Mouse (Mus musculus): ENCODE measurements at regions not wholly inside any gene's neighbourhood (a gene's known extent, or its start where the extent isn't known, plus 50 kb on each side); places are given as distances from the start of the nearest gene placed in this dataset.

- WGBS: 89% methylated on average over 1 of the region's 1 CpGs
- no peaks in the 10 kb centered on the region for H3K27me3 ChIP-seq (ENCODE audit: control insufficient read depth, insufficient read depth, low read depth, low read length)
- ATAC-seq (ENCODE audit: low read depth): no peak
Observed at GRCm38 (mm10) chrX:42401091-42401490, 88.4 kb upstream of the Tex13c2 start.

GRCm38 (mm10) chrX:42401564-42402334 is 87.7 kb upstream of the Tex13c2 start:
- WGBS: 56% methylated on average over 7 of the region's 7 CpGs
- ATAC-seq (ENCODE audit: low read depth): no peak; the same call in 1 of the 2 replicates
- Histone ChIP-seq H3K4me1 (replicated peaks; ENCODE audit: control insufficient read depth, insufficient read depth, low read length) (no peaks in the 10 kb centered on the region), H3K4me2 (ENCODE audit: low read depth, low read length) (no peak overlapping the region), H3K4me3 (ENCODE audit: low read length) (no peak overlapping the region), H3K9me3 (ENCODE audit: control insufficient read depth, low read length) (no peaks in the 10 kb centered on the region), H3K36me3 (ENCODE audit: control insufficient read depth, insufficient read depth, low read length) (no peaks in the 10 kb centered on the region), H3K27ac (ENCODE audit: low read length) (peak overlapping the region; percentile 46; the same call in 1 of the 2 replicates), H3K27me3 (ENCODE audit: control insufficient read depth, insufficient read depth, low read depth, low read length) (no peaks in the 10 kb centered on the region), H3K9ac (ENCODE audit: low read length) (no peak overlapping the region)

More at GRCm38 (mm10) chrX:42401091-42401490, 88.4 kb upstream of the Tex13c2 start:
- Histone ChIP-seq H3K4me2 (ENCODE audit: low read depth, low read length) (no peak overlapping the region), H3K27ac (ENCODE audit: low read length) (no peak overlapping the region), H3K9me3 (ENCODE audit: control insufficient read depth, low read length) (no peaks in the 10 kb centered on the region), H3K4me1 (replicated peaks; ENCODE audit: control insufficient read depth, insufficient read depth, low read length) (no peaks in the 10 kb centered on the region), H3K9ac (ENCODE audit: low read length) (no peak overlapping the region), H3K36me3 (ENCODE audit: control insufficient read depth, insufficient read depth, low read length) (no peaks in the 10 kb centered on the region), H3K4me3 (ENCODE audit: low read length) (no peak overlapping the region)

- ATAC-seq (ENCODE audit: low read depth): peak; percentile 77; the same call in 1 of the 2 replicates
- H3K27me3 ChIP-seq (ENCODE audit: control insufficient read depth, insufficient read depth, low read depth, low read length): no peaks in the 10 kb centered on the region
- no peaks in the 10 kb centered on the region for H3K36me3 ChIP-seq (ENCODE audit: control insufficient read depth, insufficient read depth, low read length)
- no peak overlapping the region for H3K27ac ChIP-seq (ENCODE audit: low read length)
- H3K4me2 ChIP-seq (ENCODE audit: low read depth, low read length): no peak overlapping the region
- no peaks in the 10 kb centered on the region for H3K4me1 ChIP-seq (replicated peaks; ENCODE audit: control insufficient read depth, insufficient read depth, low read length)
- no peak overlapping the region for H3K9ac ChIP-seq (ENCODE audit: low read length)
- 47% methylated on average over 4 of the region's 4 CpGs for WGBS
- no peak overlapping the region for H3K4me3 ChIP-seq (ENCODE audit: low read length)
- no peaks in the 10 kb centered on the region for H3K9me3 ChIP-seq (ENCODE audit: control insufficient read depth, low read length)
Observed at GRCm38 (mm10) chrX:42402335-42402605, 87.2 kb upstream of the Tex13c2 start.

GRCm38 (mm10) chrX:42431851-42432635 is 57.4 kb upstream of the Tex13c2 start:
- 23% methylated on average over 7 of the region's 7 CpGs for WGBS
- no peaks in the 10 kb centered on the region for H3K9me3 ChIP-seq (ENCODE audit: control insufficient read depth, low read length)
- H3K36me3 ChIP-seq (ENCODE audit: control insufficient read depth, insufficient read depth, low read length): no peaks in the 10 kb centered on the region
- no peak overlapping the region for H3K4me3 ChIP-seq (ENCODE audit: low read length)
- ATAC-seq (ENCODE audit: low read depth): peak; percentile 71
- H3K27me3 ChIP-seq (ENCODE audit: control insufficient read depth, insufficient read depth, low read depth, low read length): no peaks in the 10 kb centered on the region
- no peak overlapping the region for H3K4me2 ChIP-seq (ENCODE audit: low read depth, low read length)
- no peak overlapping the region for H3K9ac ChIP-seq (ENCODE audit: low read length)
- peak overlapping the region; percentile 66 for H3K27ac ChIP-seq (ENCODE audit: low read length)
- H3K4me1 ChIP-seq (replicated peaks; ENCODE audit: control insufficient read depth, insufficient read depth, low read length): no peaks in the 10 kb centered on the region

Data from lung, embryonic 16.5 days (tissue).